Mouse (Mus musculus) ES-Bruce4 (cell line): ENCODE data around the gene Amz2. TPM values are rescaled to one million over a fixed set of nuclear protein-coding genes. Genes with fewer than 3 reads are reported as not detected.

ENCODE experiments used
- H3K27ac ChIP-seq: 2 replicates; pipeline ENCODE4 v1.5.1; 2012; ENCODE audit warnings: low read length, inconsistent platforms; ENCODE audit not compliant: insufficient read depth
- H3K27me3 ChIP-seq: 2 replicates; pipeline ENCODE4 v1.6.1; 2012; ENCODE audit warnings: mild to moderate bottlenecking, low read length, inconsistent platforms; ENCODE audit not compliant: control insufficient read depth, poor library complexity, insufficient read depth, severe bottlenecking
- H3K36me3 ChIP-seq: 2 replicates; pipeline ENCODE4 v1.6.1; 2012; ENCODE audit warnings: inconsistent platforms, mild to moderate bottlenecking, low read length, moderate library complexity; ENCODE audit not compliant: control insufficient read depth, poor library complexity, insufficient read depth, severe bottlenecking
- H3K4me1 ChIP-seq: one replicate; pipeline ENCODE4 v1.8.1; 2011; ENCODE audit warnings: low read length; ENCODE audit not compliant: control insufficient read depth, insufficient read depth
- H3K4me3 ChIP-seq: 2 replicates; pipeline ENCODE4 v1.5.1; 2011; ENCODE audit warnings: low read depth, mild to moderate bottlenecking, low read length
- H3K9ac ChIP-seq: 2 replicates; pipeline ENCODE4 v1.6.1; 2012; ENCODE audit warnings: low read depth, mild to moderate bottlenecking, inconsistent platforms; ENCODE audit not compliant: poor library complexity, severe bottlenecking
- H3K9me3 ChIP-seq: replicated peaks from 2 replicates; pipeline ENCODE4 v1.6.1; 2012; ENCODE audit warnings: mild to moderate bottlenecking, low read length, inconsistent platforms; ENCODE audit not compliant: control insufficient read depth, poor library complexity, insufficient read depth, severe bottlenecking
- CTCF ChIP-seq: IDR thresholded peaks from one replicate; pipeline ENCODE4 v1.8.1; 2011; ENCODE audit warnings: low read depth, low read length
- EP300 ChIP-seq: IDR thresholded peaks from 2 replicates; pipeline ENCODE4 v1.6.1; 2011; ENCODE audit warnings: low read depth, low read length; ENCODE audit not compliant: insufficient read depth
- POLR2A ChIP-seq: IDR thresholded peaks from one replicate; pipeline ENCODE4 v1.8.1; 2011; ENCODE audit warnings: low read length; ENCODE audit not compliant: insufficient read depth
- polyA plus RNA-seq: library from polyadenylated mRNA; stranded (reverse); fragments of >200 nt; gene quantifications from 2 replicates; pipeline ENCODE4 v1.2.4, GENCODE M21; 2011; ENCODE audit warnings: low read depth; ENCODE audit not compliant: missing spikeins, insufficient read depth, insufficient read length

Amz2 gene
- polyA plus RNA-seq, 1 experiment: 78.5 TPM

DNA sequence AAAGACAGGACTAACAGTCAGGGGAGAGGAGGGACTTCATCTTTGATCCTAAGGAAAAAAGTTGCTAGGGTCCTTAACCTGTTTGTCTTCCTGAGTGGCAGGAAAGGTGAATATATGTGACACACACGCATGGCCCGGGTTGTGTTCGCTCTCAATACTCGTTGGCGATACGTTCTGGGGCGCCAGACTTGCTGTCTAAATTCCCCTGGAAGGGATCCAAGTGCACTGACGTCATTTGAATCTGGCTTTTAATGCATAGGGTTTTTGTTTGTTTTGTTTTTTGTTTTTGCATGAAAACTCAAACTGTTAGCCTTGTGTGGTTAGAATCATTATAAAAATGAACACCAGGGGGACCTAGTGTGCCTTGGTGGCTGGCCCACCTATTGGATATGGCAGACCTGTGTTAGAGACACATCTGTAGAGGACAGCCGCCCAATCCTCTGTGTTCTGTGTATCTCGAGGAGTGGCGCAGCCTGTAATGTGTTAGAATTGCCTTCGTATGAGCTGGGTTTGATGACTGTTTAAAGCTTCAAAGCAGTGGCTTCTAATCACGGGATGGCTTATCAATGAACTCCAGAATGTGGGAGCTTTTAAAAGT, 19.8 kb downstream of the Amz2 start:
- Histone ChIP-seq H3K9ac (no peak overlapping the region), H3K4me1 (no peaks in the 10 kb centered on the region), H3K36me3 (no peaks in the 10 kb centered on the region), H3K4me3 (no peak overlapping the region), H3K27ac (no peak overlapping the region), H3K27me3 (no peaks in the 10 kb centered on the region), H3K9me3 (no peaks in the 10 kb centered on the region)
- TF ChIP-seq EP300 (no peak), POLR2A (no peak), CTCF (peak; percentile 51)

DNA sequence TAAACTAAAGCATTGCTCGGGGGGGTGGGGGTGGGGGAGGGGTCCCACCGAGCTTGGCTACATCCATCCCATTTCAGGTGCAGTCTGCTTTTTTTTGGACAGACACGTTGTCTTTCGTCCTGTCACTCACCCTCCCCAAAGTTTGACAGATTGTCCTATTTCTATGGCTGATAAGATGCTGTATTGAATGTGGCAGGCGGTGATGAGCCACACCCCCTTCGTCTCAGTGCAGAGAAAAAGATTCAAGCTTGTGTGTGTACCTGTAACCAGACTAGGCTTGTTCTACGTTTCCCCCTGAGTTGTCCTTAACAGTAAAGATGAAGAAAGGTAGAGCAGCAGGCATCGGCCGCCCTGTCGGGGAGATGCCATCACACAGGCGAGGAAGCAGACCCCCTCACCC, 25.4 kb downstream of the Amz2 start:
- TF ChIP-seq POLR2A: no peak
- TF ChIP-seq CTCF: no peak
- TF ChIP-seq EP300: no peak
- no peaks in the 10 kb centered on the region for H3K36me3 ChIP-seq
- no peak overlapping the region for H3K4me3 ChIP-seq

DNA sequence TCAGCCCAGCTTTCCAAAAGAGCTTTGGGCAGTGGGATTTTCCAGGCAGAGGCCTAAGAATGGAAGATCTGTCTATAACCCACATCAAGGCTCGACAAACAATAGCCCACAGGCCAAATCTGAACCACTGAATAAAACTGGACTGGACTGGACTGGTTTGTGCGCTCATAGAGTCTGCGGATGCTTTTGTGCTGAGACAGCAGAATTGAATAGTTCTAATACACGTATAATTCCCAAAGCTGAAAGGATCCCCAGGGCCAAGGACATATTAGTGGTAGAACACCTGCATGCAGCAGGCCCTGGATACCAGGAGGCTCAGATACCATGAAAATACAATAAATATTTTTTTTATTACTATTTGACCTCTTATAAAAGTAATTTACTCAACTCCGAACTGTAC, 30.5 kb downstream of the Amz2 start:
- no peak for TF ChIP-seq POLR2A
- no peak for TF ChIP-seq EP300
- no peak for TF ChIP-seq CTCF
- H3K36me3 ChIP-seq: no peaks in the 10 kb centered on the region
- no peaks in the 10 kb centered on the region for H3K9me3 ChIP-seq
- no peaks in the 10 kb centered on the region for H3K27me3 ChIP-seq
- no peak overlapping the region for H3K27ac ChIP-seq
- no peak overlapping the region for H3K4me3 ChIP-seq
- no peak overlapping the region for H3K9ac ChIP-seq
- no peaks in the 10 kb centered on the region for H3K4me1 ChIP-seq

More for the DNA sequence above, 25.4 kb downstream of the Amz2 start:
- H3K27me3 ChIP-seq: no peaks in the 10 kb centered on the region
- H3K9ac ChIP-seq: no peak overlapping the region
- no peaks in the 10 kb centered on the region for H3K9me3 ChIP-seq
- no peaks in the 10 kb centered on the region for H3K4me1 ChIP-seq
- no peak overlapping the region for H3K27ac ChIP-seq

DNA sequence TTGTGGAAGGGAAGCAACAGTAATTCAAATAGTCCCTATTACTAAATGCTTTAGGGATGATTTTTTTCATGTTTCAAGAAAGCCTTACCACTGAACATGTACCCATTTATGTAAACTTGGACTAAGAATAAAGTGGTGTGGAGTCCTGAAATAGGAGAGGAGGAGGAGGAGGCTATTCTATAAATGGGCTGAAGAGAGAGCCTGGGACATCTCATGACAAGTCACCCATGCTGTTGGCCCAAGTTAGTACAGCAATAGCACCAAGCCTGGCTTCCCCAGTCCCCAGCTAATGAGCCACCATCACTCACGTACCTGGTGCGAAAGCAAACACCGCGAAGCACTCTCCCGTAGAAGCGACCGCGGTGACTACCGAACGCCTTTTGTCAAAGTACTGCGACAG, 32.4 kb downstream of the Amz2 start:
- no peaks in the 10 kb centered on the region for H3K9me3 ChIP-seq
- no peak overlapping the region for H3K9ac ChIP-seq
- no peak overlapping the region for H3K27ac ChIP-seq
- H3K4me3 ChIP-seq: no peak overlapping the region
- H3K4me1 ChIP-seq: no peaks in the 10 kb centered on the region
- no peaks in the 10 kb centered on the region for H3K27me3 ChIP-seq
- no peaks in the 10 kb centered on the region for H3K36me3 ChIP-seq
- no peak for TF ChIP-seq POLR2A

DNA sequence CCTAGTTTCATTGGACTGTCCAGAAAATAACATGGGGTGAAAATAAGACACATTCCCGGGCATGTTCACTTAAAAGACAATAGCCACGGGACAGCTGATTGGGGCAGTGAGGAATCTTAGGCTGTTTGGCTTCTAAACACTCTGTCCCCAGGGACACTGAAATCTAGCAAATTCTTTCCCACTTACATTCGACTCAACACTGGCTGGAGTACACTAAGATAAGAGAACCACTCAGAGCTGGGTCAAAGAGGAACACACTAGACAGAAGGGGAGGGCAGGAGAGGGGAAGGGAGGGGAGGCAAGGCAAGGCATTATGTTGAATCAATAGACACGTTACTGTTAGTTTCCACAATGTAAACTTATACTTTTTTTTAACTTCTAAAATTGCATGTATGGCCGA, 34.8 kb downstream of the Amz2 start:
- TF ChIP-seq CTCF (no peak), POLR2A (no peak), EP300 (no peak)
- H3K9me3 ChIP-seq: no peaks in the 10 kb centered on the region

DNA sequence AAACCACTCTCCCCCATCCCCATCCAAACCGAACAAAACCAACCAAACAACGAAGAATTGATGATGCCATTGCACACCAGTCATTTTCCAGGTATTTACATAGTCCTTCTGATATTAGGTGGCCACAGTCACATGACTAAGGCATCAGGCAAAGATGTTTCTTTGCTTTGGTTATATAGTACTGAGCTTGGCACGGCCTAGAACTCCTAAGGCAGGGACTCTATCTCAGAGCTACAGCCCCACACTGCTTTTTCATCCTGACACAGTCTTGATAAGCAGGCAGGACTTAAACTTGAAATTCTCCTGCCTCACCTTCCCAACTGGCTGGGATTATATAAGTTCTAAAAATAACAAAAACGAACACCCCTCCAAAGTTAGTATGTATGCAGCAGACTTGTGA, 39.3 kb downstream of the Amz2 start:
- no peak for TF ChIP-seq POLR2A
- no peak for TF ChIP-seq EP300
- TF ChIP-seq CTCF: no peak
- no peaks in the 10 kb centered on the region for H3K27me3 ChIP-seq
- H3K9me3 ChIP-seq: no peaks in the 10 kb centered on the region
- no peak overlapping the region for H3K9ac ChIP-seq
- H3K4me3 ChIP-seq: no peak overlapping the region
- H3K4me1 ChIP-seq: no peaks in the 10 kb centered on the region
- H3K27ac ChIP-seq: no peak overlapping the region
- H3K36me3 ChIP-seq: no peaks in the 10 kb centered on the region

More for the DNA sequence above, 34.8 kb downstream of the Amz2 start:
- H3K27me3 ChIP-seq: no peaks in the 10 kb centered on the region
- no peaks in the 10 kb centered on the region for H3K4me1 ChIP-seq
- no peaks in the 10 kb centered on the region for H3K36me3 ChIP-seq
- no peak overlapping the region for H3K27ac ChIP-seq
- H3K9ac ChIP-seq: no peak overlapping the region
- H3K4me3 ChIP-seq: no peak overlapping the region
